Mouse (Mus musculus): Measurements from ENCODE around the gene Mrps33. TPM values are rescaled to one million over a fixed set of nuclear protein-coding genes. Genes with fewer than 3 reads are reported as not detected.

Mrps33 gene
- total RNA-seq (2023) = 35.7 TPM

GRCm38 (mm10) chr6:39810612-39811116, at the start of gene Mrps33:
Gene Mrps33, minus strand, starts transcription at chr6:39810988.

Other genes starting within 250 kb of the Mrps33 start
- gene Adck2, start 237.1 kb downstream of the Mrps33 start, total RNA-seq (2023) = 28.3 TPM
- not detected for gene Gm42420, start 225.2 kb downstream of the Mrps33 start, total RNA-seq (2023)
- gene Ndufb2, start 218.4 kb downstream of the Mrps33 start, total RNA-seq (2023) = 39.6 TPM
- gene Braf, start 85.5 kb downstream of the Mrps33 start, total RNA-seq (2023) = 34.1 TPM
- not detected for gene Tmem178b, start 62.3 kb upstream of the Mrps33 start, total RNA-seq (2023)